Mouse (Mus musculus): Measurements from ENCODE around the gene Cant1.
"Not testable (repeated sequence)": the region's sequence is repeated elsewhere in the genome, so short reads cannot be mapped to it uniquely, and the experiment has no call there.

The Cant1 gene

GRCm38 (mm10) chr11:118406521-118406920 lies 12.4 kb downstream of the Cant1 start:
- no peak for DNase-seq

GRCm38 (mm10) chr11:118405311-118405710 lies 13.6 kb downstream of the Cant1 start:
- no peak for DNase-seq

GRCm38 (mm10) chr11:118403951-118404899 lies 14.7 kb downstream of the Cant1 start:
- DNase-seq = no peak

- no peak for DNase-seq
Measured at GRCm38 (mm10) chr11:118403183-118403582, 15.7 kb downstream of the Cant1 start.

GRCm38 (mm10) chr11:118401760-118402280 lies 17.1 kb downstream of the Cant1 start, which contains the start of gene Lgals3bp:
Gene Lgals3bp (minus strand): TSS chr11:118402092.
- DNase-seq = peak; percentile 50

GRCm38 (mm10) chr11:118401195-118401594 lies 17.7 kb downstream of the Cant1 start:
- no peak for DNase-seq

GRCm38 (mm10) chr11:118400566-118400936 lies 18.3 kb downstream of the Cant1 start:
- DNase-seq = peak; percentile 24

- DNase-seq = peak; percentile 26
Measured at GRCm38 (mm10) chr11:118399891-118400565, 18.9 kb downstream of the Cant1 start.

- no peak for DNase-seq
Measured at GRCm38 (mm10) chr11:118397806-118398530, 20.9 kb downstream of the Cant1 start.

- no peak for DNase-seq
Measured at GRCm38 (mm10) chr11:118394538-118394937, 24.3 kb downstream of the Cant1 start.

GRCm38 (mm10) chr11:118393991-118394390 lies 24.9 kb downstream of the Cant1 start:
- DNase-seq = no peak

- not testable (repeated sequence) for DNase-seq
Measured at GRCm38 (mm10) chr11:118387816-118388215, 31.1 kb downstream of the Cant1 start.

- peak; percentile 76 for DNase-seq
Measured at GRCm38 (mm10) chr11:118379251-118380009, 39.5 kb downstream of the Cant1 start.

GRCm38 (mm10) chr11:118378656-118379055 lies 40.2 kb downstream of the Cant1 start:
- DNase-seq = no peak

GRCm38 (mm10) chr11:118376323-118376722 lies 42.6 kb downstream of the Cant1 start:
- DNase-seq = not testable (repeated sequence)

- DNase-seq = no peak
Measured at GRCm38 (mm10) chr11:118375881-118376280, 43.0 kb downstream of the Cant1 start.

- no peak for DNase-seq
Measured at GRCm38 (mm10) chr11:118375461-118375860, 43.4 kb downstream of the Cant1 start.

- no peak for DNase-seq
Measured at GRCm38 (mm10) chr11:118375006-118375405, 43.9 kb downstream of the Cant1 start.

- DNase-seq = no peak
Measured at GRCm38 (mm10) chr11:118374506-118374905, 44.4 kb downstream of the Cant1 start.

GRCm38 (mm10) chr11:118372641-118373040 lies 46.2 kb downstream of the Cant1 start:
- DNase-seq = no peak

- DNase-seq = no peak
Measured at GRCm38 (mm10) chr11:118371876-118372275, 47.0 kb downstream of the Cant1 start.

- no peak for DNase-seq
Measured at GRCm38 (mm10) chr11:118369657-118370056, 49.2 kb downstream of the Cant1 start.
